Mouse (Mus musculus): ENCODE data around the gene Hspa12a. TPM values are rescaled to one million over a fixed set of nuclear protein-coding genes. Genes with fewer than 3 reads are reported as not detected.

Gene Hspa12a
- total RNA-seq, 1 experiment, result 2.9 TPM

- no peak overlapping the region for H3K4me3 ChIP-seq (ENCODE audit: insufficient read depth in 1 of 2, low read depth in 1 of 2, low read length in 2 of 2, poor library complexity in 1 of 2, severe bottlenecking in 1 of 2)
These were observed 35.1 kb upstream of the Hspa12a start for GRCm38 (mm10) chr19:58978401-58979171.

DNA sequence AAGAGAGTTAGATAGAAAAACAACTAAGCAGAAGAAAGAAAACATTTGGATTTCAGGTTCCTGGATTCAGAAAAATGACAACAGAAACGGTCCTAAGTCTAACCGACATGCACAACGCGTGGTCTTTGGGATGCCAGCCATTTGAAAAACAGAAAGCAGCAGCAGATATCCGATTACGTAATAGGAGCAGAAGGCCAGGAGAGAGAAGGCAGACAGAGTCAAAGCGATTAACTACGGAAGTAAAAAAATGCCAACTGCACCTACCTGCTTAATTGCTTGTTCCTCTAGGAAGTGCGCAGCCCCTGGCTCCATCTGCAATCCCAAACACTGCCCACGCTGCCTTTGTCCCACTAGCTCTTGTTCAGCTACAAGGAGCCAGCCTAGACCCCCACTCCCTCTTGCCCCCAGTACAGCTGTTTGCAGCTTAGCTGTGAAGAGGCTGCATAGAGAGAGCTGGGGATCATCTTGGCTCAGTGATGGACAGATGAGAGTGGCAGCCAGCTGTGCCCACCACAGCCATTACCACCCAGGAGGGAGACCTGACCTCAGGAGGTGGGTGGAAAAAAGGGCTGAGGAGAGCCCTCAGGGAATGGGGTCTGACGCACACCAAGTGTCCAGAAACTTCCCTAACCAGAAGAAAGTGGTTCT, 31.9 kb upstream of the Hspa12a start:
- TF ChIP-seq ZC3H11A (IDR thresholded peaks at IDR 0.05; ENCODE audit: borderline replicate concordance, low read depth, low read length) (no peak), HCFC1 (IDR thresholded peaks at IDR 0.05; ENCODE audit: borderline replicate concordance, insufficient read depth, low read length) (no peak), CHD2 (IDR thresholded peaks at IDR 0.05; ENCODE audit: low read depth, low read length) (no peak)
- Histone ChIP-seq H3K9me3 (ENCODE audit: control insufficient read depth, insufficient read depth, low read depth, low read length) (no peaks in the 10 kb centered on the region), H3K4me1 (ENCODE audit: control insufficient read depth in 2 of 2, insufficient read depth in 2 of 2, low read length in 2 of 2, poor library complexity in 1 of 2) (peaks cover 2 to 7% of the 10 kb centered on the region in 2 experiments; a peak in 3 of 4 replicates), H3K4me3 (ENCODE audit: insufficient read depth in 1 of 2, low read depth in 1 of 2, low read length in 2 of 2, poor library complexity in 1 of 2, severe bottlenecking in 1 of 2) (no peak overlapping the region), H3K9ac (ENCODE audit: insufficient read depth, low read depth, low read length, poor library complexity, severe bottlenecking) (no peak overlapping the region), H3K27ac (ENCODE audit: insufficient read depth, low read depth, low read length, poor library complexity, severe bottlenecking) (no peak overlapping the region), H3K36me3 (ENCODE audit: control insufficient read depth, insufficient read depth, low read length, poor library complexity, severe bottlenecking) (no peaks in the 10 kb centered on the region)
- no peak for DNase-seq (ENCODE audit: low read depth, low spot score)
- in situ Hi-C loops (cut with MboI; ENCODE audit: low sequenced_read_pairs in 2 of 2, unreplicated experiment in 2 of 2), result no loop called here

More at GRCm38 (mm10) chr19:58978401-58979171, 35.1 kb upstream of the Hspa12a start:
- in situ Hi-C loops (cut with MboI; ENCODE audit: low sequenced_read_pairs in 2 of 2, unreplicated experiment in 2 of 2), result no loop called here
- H3K9me3 ChIP-seq (ENCODE audit: control insufficient read depth, insufficient read depth, low read depth, low read length), result no peaks in the 10 kb centered on the region
- TF ChIP-seq MAFK (IDR thresholded peaks at IDR 0.05; ENCODE audit: insufficient read depth, low read depth, low read length), result peak; percentile 97
- TF ChIP-seq CHD2 (IDR thresholded peaks at IDR 0.05; ENCODE audit: low read depth, low read length), result no peak
- no peaks in the 10 kb centered on the region for H3K36me3 ChIP-seq (ENCODE audit: control insufficient read depth, insufficient read depth, low read length, poor library complexity, severe bottlenecking)
- no peak for DNase-seq (ENCODE audit: low read depth, low spot score)
- H3K9ac ChIP-seq (ENCODE audit: insufficient read depth, low read depth, low read length, poor library complexity, severe bottlenecking), result no peak overlapping the region
- peaks cover 2 to 10% of the 10 kb centered on the region in 2 experiments; a peak in 3 of 4 replicates for H3K4me1 ChIP-seq (ENCODE audit: control insufficient read depth in 2 of 2, insufficient read depth in 2 of 2, low read length in 2 of 2, poor library complexity in 1 of 2)
- H3K27ac ChIP-seq (ENCODE audit: insufficient read depth, low read depth, low read length, poor library complexity, severe bottlenecking), result no peak overlapping the region

GRCm38 (mm10) chr19:58974126-58974525, 30.7 kb upstream of the Hspa12a start:
- no peaks in the 10 kb centered on the region for H3K9me3 ChIP-seq (ENCODE audit: control insufficient read depth, insufficient read depth, low read depth, low read length)
- DNase-seq (ENCODE audit: low read depth, low spot score), result no peak
- in situ Hi-C loops (cut with MboI; ENCODE audit: low sequenced_read_pairs in 2 of 2, unreplicated experiment in 2 of 2), result no loop called here
- H3K9ac ChIP-seq (ENCODE audit: insufficient read depth, low read depth, low read length, poor library complexity, severe bottlenecking), result no peak overlapping the region
- H3K4me1 ChIP-seq (ENCODE audit: control insufficient read depth in 2 of 2, insufficient read depth in 2 of 2, low read length in 2 of 2, poor library complexity in 1 of 2), result peaks cover 0 to 7% of the 10 kb centered on the region in 2 experiments; a peak in 3 of 4 replicates
- no peak overlapping the region for H3K4me3 ChIP-seq (ENCODE audit: insufficient read depth in 1 of 2, low read depth in 1 of 2, low read length in 2 of 2, poor library complexity in 1 of 2, severe bottlenecking in 1 of 2)
- no peak overlapping the region for H3K27ac ChIP-seq (ENCODE audit: insufficient read depth, low read depth, low read length, poor library complexity, severe bottlenecking)
- TF ChIP-seq ZNF384 (IDR thresholded peaks at IDR 0.05; ENCODE audit: low read depth, low read length) (no peak), ZC3H11A (IDR thresholded peaks at IDR 0.05; ENCODE audit: borderline replicate concordance, low read depth, low read length) (no peak), CHD2 (IDR thresholded peaks at IDR 0.05; ENCODE audit: low read depth, low read length) (no peak), MAFK (IDR thresholded peaks at IDR 0.05; ENCODE audit: insufficient read depth, low read depth, low read length) (no peak), HCFC1 (IDR thresholded peaks at IDR 0.05; ENCODE audit: borderline replicate concordance, insufficient read depth, low read length) (no peak)
- no peaks in the 10 kb centered on the region for H3K36me3 ChIP-seq (ENCODE audit: control insufficient read depth, insufficient read depth, low read length, poor library complexity, severe bottlenecking)

DNA sequence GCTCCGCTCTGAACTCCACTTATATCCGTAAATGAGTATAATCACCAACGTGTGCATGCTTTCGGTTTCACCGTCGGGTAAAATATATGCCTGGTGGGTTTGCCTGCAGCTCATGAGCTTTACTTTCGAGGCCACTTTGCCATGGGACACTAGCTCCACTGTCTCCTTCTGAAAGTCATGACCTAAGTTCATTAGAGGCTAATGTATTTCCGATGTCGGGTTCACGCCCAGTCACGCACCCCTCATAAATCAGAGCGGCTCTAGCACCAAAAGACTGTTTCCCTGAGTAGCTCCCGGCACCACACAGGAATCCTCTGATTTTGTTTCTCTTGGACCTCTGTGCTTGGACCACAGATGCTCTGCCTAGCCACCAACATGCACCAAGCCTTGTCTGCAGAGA, 27.4 kb upstream of the Hspa12a start:
- Histone ChIP-seq H3K36me3 (ENCODE audit: control insufficient read depth, insufficient read depth, low read length, poor library complexity, severe bottlenecking) (no peaks in the 10 kb centered on the region), H3K4me3 (ENCODE audit: insufficient read depth in 1 of 2, low read depth in 1 of 2, low read length in 2 of 2, poor library complexity in 1 of 2, severe bottlenecking in 1 of 2) (no peak overlapping the region), H3K9me3 (ENCODE audit: control insufficient read depth, insufficient read depth, low read depth, low read length) (no peaks in the 10 kb centered on the region), H3K9ac (ENCODE audit: insufficient read depth, low read depth, low read length, poor library complexity, severe bottlenecking) (no peak overlapping the region), H3K27ac (ENCODE audit: insufficient read depth, low read depth, low read length, poor library complexity, severe bottlenecking) (no peak overlapping the region), H3K4me1 (ENCODE audit: control insufficient read depth in 2 of 2, insufficient read depth in 2 of 2, low read length in 2 of 2, poor library complexity in 1 of 2) (no peaks in the 10 kb centered on the region; a peak in 2 of 4 replicates)
- in situ Hi-C loops (cut with MboI; ENCODE audit: low sequenced_read_pairs in 2 of 2, unreplicated experiment in 2 of 2), result no loop called here
- no peak for TF ChIP-seq ZC3H11A (IDR thresholded peaks at IDR 0.05; ENCODE audit: borderline replicate concordance, low read depth, low read length)
- no peak for TF ChIP-seq CHD2 (IDR thresholded peaks at IDR 0.05; ENCODE audit: low read depth, low read length)
- TF ChIP-seq ZNF384 (IDR thresholded peaks at IDR 0.05; ENCODE audit: low read depth, low read length), result no peak
- no peak for TF ChIP-seq MAFK (IDR thresholded peaks at IDR 0.05; ENCODE audit: insufficient read depth, low read depth, low read length)
- no peak for TF ChIP-seq HCFC1 (IDR thresholded peaks at IDR 0.05; ENCODE audit: borderline replicate concordance, insufficient read depth, low read length)
- no peak for DNase-seq (ENCODE audit: low read depth, low spot score)
